Mouse (Mus musculus): Measurements from ENCODE around the gene Sec13. TPM values are rescaled to one million over a fixed set of nuclear protein-coding genes. Genes with fewer than 3 reads are reported as not detected.
A peak's percentile ranks its signal among the peaks of the same experiment; 100 is the strongest.

Sec13 gene
- 274 and 297 TPM in 2 replicates for polyA plus RNA-seq (2015; fragmentation: Nextera tagmentation; extraction: Ambion mirVana)

DNA sequence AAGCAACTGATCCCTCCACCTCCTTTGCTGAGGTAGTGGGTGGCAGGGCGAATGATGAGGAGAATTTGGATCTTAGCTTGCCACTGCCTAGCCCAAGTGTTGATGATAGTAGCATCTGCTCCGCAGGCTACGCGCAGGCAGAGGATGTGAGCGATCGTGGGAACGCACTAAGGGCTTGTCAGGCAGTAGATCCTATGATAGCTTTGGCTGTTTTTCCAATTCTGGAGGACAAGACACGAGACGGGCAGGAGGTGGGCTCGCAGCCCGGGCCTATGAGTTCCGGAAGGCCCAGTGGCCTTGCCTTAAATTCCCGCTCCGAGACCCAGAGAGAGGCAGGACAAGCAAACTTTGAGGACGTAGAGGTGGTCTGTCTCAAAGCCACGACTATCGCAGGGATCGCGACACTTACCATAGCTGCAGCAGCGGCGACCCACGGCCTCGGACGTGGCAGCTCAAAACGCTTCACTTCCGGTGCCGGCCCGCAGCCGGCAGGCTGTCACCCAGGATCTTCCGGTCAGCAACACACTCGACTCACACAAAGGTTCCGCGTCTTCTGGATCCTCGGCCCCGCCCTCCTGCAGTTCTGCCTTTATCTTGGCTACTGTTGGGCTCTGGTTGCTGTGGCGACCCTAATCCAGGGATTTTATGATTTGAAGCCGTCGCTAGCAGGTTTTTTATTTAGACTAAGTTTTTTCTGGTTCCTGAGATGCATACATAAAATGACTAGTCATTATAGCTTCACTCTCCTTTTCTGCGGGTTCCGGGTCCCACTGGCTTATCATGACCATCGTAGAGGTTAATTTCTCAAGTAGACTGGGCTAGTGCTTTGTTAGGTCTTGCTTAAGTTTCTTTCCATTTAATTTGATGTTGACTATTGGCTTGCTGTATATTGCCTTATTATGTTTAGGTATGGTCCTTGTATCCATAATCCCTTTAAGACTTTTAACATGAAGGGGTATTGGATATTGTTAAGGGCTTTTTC lies at the start of gene Sec13:
Gene Sec13 (minus strand): TSS at position 508 of the 982 bp plus-strand sequence.
- H3K9ac ChIP-seq (replicated peaks; ENCODE audit: low read length): peak within 1 kb of the TSS; percentile 75
- peak within 1 kb of the TSS; percentile 83 for H3K4me3 ChIP-seq (ENCODE audit: low read length)
- H3K4me1 ChIP-seq (ENCODE audit: insufficient read depth, low read length): peaks cover 9% of the 10 kb centered on the region
- no peaks in the 10 kb centered on the region for H3K27me3 ChIP-seq (ENCODE audit: insufficient read depth, low read length)
- H3K4me2 ChIP-seq (replicated peaks; ENCODE audit: low read depth, low read length): peak within 1 kb of the TSS; percentile 86
- ATAC-seq (ENCODE audit: low FRiP score, low TSS enrichment): peak; percentile 83
- peaks cover 11% of the 10 kb centered on the region for H3K36me3 ChIP-seq (ENCODE audit: insufficient read depth, low read length)
- no peak within 1 kb of the TSS for H3K27ac ChIP-seq (ENCODE audit: low read length)
- 7% methylated on average over 41 of the region's 41 CpGs for WGBS
- H3K9me3 ChIP-seq (ENCODE audit: low read length): no peaks in the 10 kb centered on the region

DNA sequence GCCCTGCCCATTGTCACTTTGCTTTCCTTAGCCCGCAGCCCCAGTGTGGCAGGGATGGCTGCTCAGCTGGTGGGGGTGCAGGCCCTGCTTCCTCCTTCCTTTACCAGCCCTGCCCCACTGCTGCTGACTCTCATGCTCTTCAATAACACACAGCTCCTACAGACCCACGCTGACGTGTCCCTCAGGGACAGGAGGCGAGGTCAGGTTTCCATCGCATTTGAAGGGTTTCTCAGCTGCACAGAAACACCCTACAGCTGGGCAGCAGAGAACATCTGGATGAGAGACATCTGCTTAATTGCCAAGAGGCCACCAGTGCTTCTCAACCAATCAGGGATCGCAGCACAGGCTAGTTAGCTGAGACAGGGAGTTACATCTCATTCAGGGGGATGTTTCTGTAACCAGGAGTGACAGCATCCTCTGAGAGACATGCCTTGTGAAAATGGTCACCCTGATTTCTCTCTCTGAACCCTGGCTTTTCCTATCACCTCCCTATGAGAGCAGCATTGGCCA lies 47.0 kb upstream of the Sec13 start:
- H3K27me3 ChIP-seq (ENCODE audit: insufficient read depth, low read length): no peaks in the 10 kb centered on the region
- peak; percentile 19; the same call in 1 of the 2 replicates for ATAC-seq (ENCODE audit: low FRiP score, low TSS enrichment)
- no peak overlapping the region for H3K9ac ChIP-seq (replicated peaks; ENCODE audit: low read length)
- no peaks in the 10 kb centered on the region for H3K9me3 ChIP-seq (ENCODE audit: low read length)
- no peak overlapping the region for H3K4me3 ChIP-seq (ENCODE audit: low read length)
- H3K27ac ChIP-seq (ENCODE audit: low read length): no peak overlapping the region
- peaks cover 5% of the 10 kb centered on the region; the same call in 1 of the 2 replicates for H3K4me1 ChIP-seq (ENCODE audit: insufficient read depth, low read length)
- no peak overlapping the region for H3K4me2 ChIP-seq (replicated peaks; ENCODE audit: low read depth, low read length)
- no peaks in the 10 kb centered on the region for H3K36me3 ChIP-seq (ENCODE audit: insufficient read depth, low read length)
- WGBS: 16% methylated on average over 6 of the region's 6 CpGs

DNA sequence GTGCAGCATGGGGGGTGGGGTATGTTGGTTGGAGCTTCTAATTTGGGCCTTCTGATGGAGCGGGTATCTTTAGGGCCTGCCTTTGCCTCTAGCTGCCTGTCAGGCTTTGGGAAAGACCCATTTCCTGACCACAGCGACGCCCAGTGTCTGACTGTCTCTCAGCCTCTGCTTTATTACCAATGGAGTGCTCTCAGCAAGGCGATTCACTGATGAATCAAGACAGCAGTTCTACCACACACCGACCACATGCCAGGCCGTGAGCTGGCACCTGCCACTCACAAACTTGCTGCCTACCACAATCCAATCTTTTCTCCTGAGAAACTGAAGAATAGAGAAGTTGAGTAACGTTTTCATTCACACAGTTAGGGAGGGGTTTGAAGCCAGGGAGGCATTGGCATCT lies 45.1 kb upstream of the Sec13 start:
- no peaks in the 10 kb centered on the region for H3K9me3 ChIP-seq (ENCODE audit: low read length)
- no peaks in the 10 kb centered on the region for H3K27me3 ChIP-seq (ENCODE audit: insufficient read depth, low read length)
- WGBS: 84% methylated on average over 7 of the region's 7 CpGs
- no peaks in the 10 kb centered on the region for H3K36me3 ChIP-seq (ENCODE audit: insufficient read depth, low read length)
- H3K9ac ChIP-seq (replicated peaks; ENCODE audit: low read length): no peak overlapping the region
- H3K4me3 ChIP-seq (ENCODE audit: low read length): no peak overlapping the region
- no peak overlapping the region for H3K27ac ChIP-seq (ENCODE audit: low read length)
- ATAC-seq (ENCODE audit: low FRiP score, low TSS enrichment): no peak
- H3K4me1 ChIP-seq (ENCODE audit: insufficient read depth, low read length): peaks cover 5% of the 10 kb centered on the region; the same call in 1 of the 2 replicates
- H3K4me2 ChIP-seq (replicated peaks; ENCODE audit: low read depth, low read length): no peak overlapping the region

DNA sequence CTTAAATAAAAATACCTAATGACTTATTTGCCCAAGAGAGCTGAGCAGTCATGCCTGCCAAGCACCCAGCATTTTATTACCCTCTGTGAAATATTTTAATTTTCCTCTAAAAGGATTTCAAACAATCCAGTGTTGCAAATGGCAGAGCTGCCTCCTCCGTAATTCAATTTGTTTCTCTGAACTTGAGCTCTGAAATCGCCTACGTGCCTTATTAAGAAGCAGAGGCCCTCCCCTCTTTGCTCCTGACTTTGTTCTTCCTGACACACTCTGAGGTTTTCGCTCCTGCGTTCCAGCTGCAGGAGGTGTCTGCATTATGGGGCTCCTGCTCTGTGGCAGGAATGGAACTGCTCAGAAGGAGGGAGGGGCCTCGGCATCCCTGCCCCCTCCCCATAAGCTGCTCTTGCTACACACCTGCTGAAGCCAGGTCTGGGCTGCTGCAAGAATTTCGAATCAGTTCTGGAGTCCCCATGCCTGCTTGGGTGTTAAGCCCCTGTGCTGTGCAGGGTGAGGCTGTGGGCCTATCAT lies 37.7 kb upstream of the Sec13 start:
- Histone ChIP-seq H3K27ac (ENCODE audit: low read length) (no peak overlapping the region), H3K9me3 (ENCODE audit: low read length) (no peaks in the 10 kb centered on the region), H3K4me3 (ENCODE audit: low read length) (no peak overlapping the region), H3K27me3 (ENCODE audit: insufficient read depth, low read length) (no peaks in the 10 kb centered on the region), H3K4me2 (replicated peaks; ENCODE audit: low read depth, low read length) (no peak overlapping the region), H3K4me1 (ENCODE audit: insufficient read depth, low read length) (no peaks in the 10 kb centered on the region), H3K36me3 (ENCODE audit: insufficient read depth, low read length) (no peaks in the 10 kb centered on the region), H3K9ac (replicated peaks; ENCODE audit: low read length) (no peak overlapping the region)
- WGBS: 46% methylated on average over 7 of the region's 7 CpGs
- ATAC-seq (ENCODE audit: low FRiP score, low TSS enrichment): no peak

DNA sequence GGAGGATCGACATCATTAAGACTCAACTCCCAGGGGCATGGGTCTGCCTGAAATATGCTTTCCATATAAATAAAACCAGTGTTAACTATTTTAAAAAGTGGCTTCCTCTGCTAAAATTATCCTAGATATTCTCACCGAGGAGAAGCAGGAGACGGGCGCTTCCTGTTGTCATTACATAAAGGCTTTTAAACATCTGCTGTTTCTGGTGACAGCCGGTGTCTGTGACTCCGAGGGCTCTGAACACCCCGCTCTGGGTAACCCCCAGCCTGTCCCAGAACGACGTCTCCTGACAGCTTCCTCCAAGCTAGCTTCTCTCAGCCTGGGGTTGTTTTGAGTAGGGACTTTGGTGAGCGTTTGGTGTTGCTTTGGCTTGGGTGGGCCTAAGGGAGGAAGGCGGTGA lies 28.3 kb upstream of the Sec13 start:
- H3K4me1 ChIP-seq (ENCODE audit: insufficient read depth, low read length): no peaks in the 10 kb centered on the region
- 52% methylated on average over 11 of the region's 11 CpGs for WGBS

DNA sequence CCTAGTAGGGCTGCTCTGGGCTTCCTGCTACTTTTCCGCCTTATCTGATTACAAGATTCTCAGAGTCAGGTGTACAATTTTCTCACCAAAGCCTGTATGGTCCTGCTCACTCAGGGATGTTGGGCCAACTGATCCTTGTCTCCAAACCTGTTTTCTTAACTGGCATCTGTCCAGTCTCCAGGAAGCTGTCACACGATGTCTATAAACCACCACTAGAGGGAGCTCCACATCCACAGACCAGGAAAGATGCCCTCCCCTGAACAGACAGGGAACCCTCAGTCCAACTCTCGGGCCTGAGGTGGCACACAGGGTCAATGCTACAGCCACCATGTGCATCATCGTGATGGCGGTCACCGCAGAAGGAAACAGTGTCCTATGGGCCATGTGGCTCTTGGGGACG lies 21.1 kb upstream of the Sec13 start:
- 20% methylated on average over 7 of the region's 7 CpGs for WGBS
- H3K27ac ChIP-seq (ENCODE audit: low read length): no peak overlapping the region
- no peaks in the 10 kb centered on the region for H3K9me3 ChIP-seq (ENCODE audit: low read length)
- H3K27me3 ChIP-seq (ENCODE audit: insufficient read depth, low read length): no peaks in the 10 kb centered on the region
- H3K4me3 ChIP-seq (ENCODE audit: low read length): no peak overlapping the region
- H3K4me2 ChIP-seq (replicated peaks; ENCODE audit: low read depth, low read length): no peak overlapping the region
- no peaks in the 10 kb centered on the region for H3K4me1 ChIP-seq (ENCODE audit: insufficient read depth, low read length)
- no peak overlapping the region for H3K9ac ChIP-seq (replicated peaks; ENCODE audit: low read length)
- no peaks in the 10 kb centered on the region for H3K36me3 ChIP-seq (ENCODE audit: insufficient read depth, low read length)
- peak; percentile 50 for ATAC-seq (ENCODE audit: low FRiP score, low TSS enrichment)

More for the DNA sequence above, 28.3 kb upstream of the Sec13 start:
- no peak overlapping the region for H3K4me3 ChIP-seq (ENCODE audit: low read length)
- H3K9ac ChIP-seq (replicated peaks; ENCODE audit: low read length): no peak overlapping the region
- no peak overlapping the region for H3K27ac ChIP-seq (ENCODE audit: low read length)
- no peaks in the 10 kb centered on the region for H3K36me3 ChIP-seq (ENCODE audit: insufficient read depth, low read length)
- no peak overlapping the region for H3K4me2 ChIP-seq (replicated peaks; ENCODE audit: low read depth, low read length)
- H3K9me3 ChIP-seq (ENCODE audit: low read length): no peaks in the 10 kb centered on the region
- H3K27me3 ChIP-seq (ENCODE audit: insufficient read depth, low read length): no peaks in the 10 kb centered on the region
- no peak for ATAC-seq (ENCODE audit: low FRiP score, low TSS enrichment)

DNA sequence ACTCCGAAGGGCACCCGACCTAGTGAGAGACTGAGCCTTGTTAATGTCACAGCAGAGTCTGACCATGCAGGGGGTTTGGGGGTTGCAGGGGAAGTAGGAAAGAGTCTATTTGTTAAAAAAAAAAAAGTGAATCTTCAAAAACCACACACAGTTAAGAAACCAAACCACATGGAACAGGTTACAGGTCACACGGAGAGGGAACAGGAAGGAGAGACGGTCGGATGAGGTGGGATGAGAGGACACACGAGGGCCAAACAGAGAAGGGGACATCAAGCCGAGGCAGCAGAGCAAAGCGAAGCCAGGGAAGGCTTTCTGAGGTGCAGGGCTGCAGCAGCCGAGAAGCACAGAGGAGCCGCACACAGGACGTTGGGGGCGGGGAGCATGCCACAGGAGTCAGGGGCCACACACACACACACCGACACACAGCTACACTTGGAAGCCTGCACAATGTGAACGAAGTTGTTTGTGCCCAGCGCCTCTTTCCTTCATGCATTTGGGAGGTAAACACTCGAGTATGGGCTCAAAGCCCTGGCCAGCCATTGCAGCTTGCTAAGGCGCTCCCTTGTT lies 8.7 kb upstream of the Sec13 start:
- H3K27ac ChIP-seq (ENCODE audit: low read length): no peak overlapping the region
- no peak overlapping the region for H3K4me3 ChIP-seq (ENCODE audit: low read length)
- no peaks in the 10 kb centered on the region for H3K36me3 ChIP-seq (ENCODE audit: insufficient read depth, low read length)
- H3K4me1 ChIP-seq (ENCODE audit: insufficient read depth, low read length): no peaks in the 10 kb centered on the region
- no peaks in the 10 kb centered on the region for H3K9me3 ChIP-seq (ENCODE audit: low read length)
- no peak overlapping the region for H3K4me2 ChIP-seq (replicated peaks; ENCODE audit: low read depth, low read length)
- no peak overlapping the region for H3K9ac ChIP-seq (replicated peaks; ENCODE audit: low read length)
- ATAC-seq (ENCODE audit: low FRiP score, low TSS enrichment): no peak
- WGBS: 64% methylated on average over 17 of the region's 17 CpGs
- H3K27me3 ChIP-seq (ENCODE audit: insufficient read depth, low read length): no peaks in the 10 kb centered on the region

DNA sequence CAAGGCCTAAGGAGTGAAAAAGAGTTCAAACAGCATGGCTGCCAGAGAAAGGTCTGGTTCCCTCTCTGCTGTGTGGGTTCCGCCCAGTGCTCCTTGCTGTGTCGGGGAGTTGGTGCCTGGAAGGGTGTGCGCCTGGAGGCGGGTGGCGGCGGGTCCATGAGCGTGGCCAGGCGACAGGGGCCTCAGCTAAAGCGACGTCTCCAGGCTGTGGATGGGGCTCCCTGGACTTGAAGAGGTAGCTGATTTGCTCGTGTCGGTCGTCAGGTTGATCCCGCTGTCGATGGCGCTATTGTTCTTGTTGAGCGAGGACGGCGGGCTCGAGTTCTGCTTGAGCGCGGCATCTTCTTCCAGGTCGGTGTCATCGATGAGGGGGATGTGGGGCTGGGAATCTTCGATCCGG lies 7.8 kb upstream of the Sec13 start:
- 28% methylated on average over 26 of the region's 26 CpGs for WGBS
- no peaks in the 10 kb centered on the region for H3K27me3 ChIP-seq (ENCODE audit: insufficient read depth, low read length)
- H3K9me3 ChIP-seq (ENCODE audit: low read length): no peaks in the 10 kb centered on the region
- peak overlapping the region; percentile 7; the same call in 1 of the 2 replicates for H3K4me3 ChIP-seq (ENCODE audit: low read length)
- peak overlapping the region; percentile 41 for H3K4me2 ChIP-seq (replicated peaks; ENCODE audit: low read depth, low read length)
- H3K9ac ChIP-seq (replicated peaks; ENCODE audit: low read length): no peak overlapping the region; the same call in 1 of the 2 replicates
- H3K36me3 ChIP-seq (ENCODE audit: insufficient read depth, low read length): no peaks in the 10 kb centered on the region
- no peak overlapping the region for H3K27ac ChIP-seq (ENCODE audit: low read length)
- ATAC-seq (ENCODE audit: low FRiP score, low TSS enrichment): no peak
- H3K4me1 ChIP-seq (ENCODE audit: insufficient read depth, low read length): no peaks in the 10 kb centered on the region

DNA sequence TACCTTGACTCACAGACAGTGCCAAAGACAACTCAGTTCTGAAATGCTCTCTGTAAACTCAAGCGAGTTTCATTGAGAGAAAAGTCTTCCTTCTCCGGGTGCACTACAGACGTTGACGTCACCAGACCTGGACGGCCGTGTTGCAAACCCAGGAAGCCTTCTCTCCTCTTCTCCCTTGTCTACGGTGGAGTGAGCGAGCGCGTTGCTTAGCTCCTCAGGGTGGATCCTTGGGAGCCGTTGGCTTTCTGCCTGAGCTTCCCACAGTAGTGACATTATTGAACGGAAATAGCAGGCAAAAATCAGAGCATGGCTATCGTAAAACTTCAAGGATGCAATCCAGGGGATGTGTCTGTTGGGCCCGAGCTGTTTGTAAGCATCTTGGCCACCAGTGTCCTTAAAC lies 6.7 kb upstream of the Sec13 start:
- no peak for ATAC-seq (ENCODE audit: low FRiP score, low TSS enrichment)
- H3K9me3 ChIP-seq (ENCODE audit: low read length): no peaks in the 10 kb centered on the region
- H3K27ac ChIP-seq (ENCODE audit: low read length): no peak overlapping the region
- WGBS: 80% methylated on average over 14 of the region's 14 CpGs
- no peaks in the 10 kb centered on the region for H3K27me3 ChIP-seq (ENCODE audit: insufficient read depth, low read length)
- no peak overlapping the region for H3K4me2 ChIP-seq (replicated peaks; ENCODE audit: low read depth, low read length)
- no peak overlapping the region for H3K9ac ChIP-seq (replicated peaks; ENCODE audit: low read length)
- no peaks in the 10 kb centered on the region for H3K36me3 ChIP-seq (ENCODE audit: insufficient read depth, low read length)
- no peaks in the 10 kb centered on the region for H3K4me1 ChIP-seq (ENCODE audit: insufficient read depth, low read length)
- H3K4me3 ChIP-seq (ENCODE audit: low read length): no peak overlapping the region
